Mouse (Mus musculus): Measurements from ENCODE around the gene Sv2a. TPM values are rescaled to one million over a fixed set of nuclear protein-coding genes. Genes with fewer than 3 reads are reported as not detected.

Sv2a gene
- polyA plus RNA-seq, 1 experiment, result 0.54 TPM

DNA sequence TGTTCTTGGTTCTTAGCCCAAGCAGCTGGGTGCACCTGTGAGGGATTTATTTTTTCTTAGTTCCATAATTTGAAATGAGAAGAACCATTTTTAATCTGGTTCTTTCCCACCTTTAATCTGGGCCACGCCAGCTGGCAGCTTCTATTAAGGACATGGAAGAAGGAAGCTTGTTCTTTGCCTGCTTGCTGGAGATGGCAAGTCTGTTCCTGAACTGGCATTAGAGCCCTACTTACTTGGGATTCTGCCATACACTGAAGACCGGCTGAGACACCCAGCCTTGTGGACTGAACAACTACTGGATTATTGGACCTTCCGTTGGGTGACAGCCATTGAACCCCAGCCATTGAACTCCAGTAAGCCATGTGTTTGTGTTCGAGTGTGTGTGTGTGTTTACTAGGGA, 41.8 kb downstream of the Sv2a start:
- no peak overlapping the region for H3K27ac ChIP-seq (ENCODE audit: control insufficient read depth, insufficient read depth, low read depth, low read length)
- TF ChIP-seq POLR2A (IDR thresholded peaks at IDR 0.05; ENCODE audit: control insufficient read depth, low read depth, low read length) (no peak), CTCF (IDR thresholded peaks at IDR 0.05; ENCODE audit: control insufficient read depth, insufficient read depth, insufficient replicate concordance, low read depth, low read length) (no peak)
- H3K4me3 ChIP-seq (ENCODE audit: control insufficient read depth, low read depth, low read length), result peak overlapping the region; percentile 14; the same call in 1 of the 2 replicates
- peaks cover 2% of the 10 kb centered on the region for H3K4me1 ChIP-seq (ENCODE audit: control insufficient read depth, insufficient read depth, low read length)
- no peaks in the 10 kb centered on the region for H3K27me3 ChIP-seq (ENCODE audit: control insufficient read depth, insufficient read depth, low read length)
- no peaks in the 10 kb centered on the region for H3K36me3 ChIP-seq (ENCODE audit: control insufficient read depth, insufficient read depth, low read length)

DNA sequence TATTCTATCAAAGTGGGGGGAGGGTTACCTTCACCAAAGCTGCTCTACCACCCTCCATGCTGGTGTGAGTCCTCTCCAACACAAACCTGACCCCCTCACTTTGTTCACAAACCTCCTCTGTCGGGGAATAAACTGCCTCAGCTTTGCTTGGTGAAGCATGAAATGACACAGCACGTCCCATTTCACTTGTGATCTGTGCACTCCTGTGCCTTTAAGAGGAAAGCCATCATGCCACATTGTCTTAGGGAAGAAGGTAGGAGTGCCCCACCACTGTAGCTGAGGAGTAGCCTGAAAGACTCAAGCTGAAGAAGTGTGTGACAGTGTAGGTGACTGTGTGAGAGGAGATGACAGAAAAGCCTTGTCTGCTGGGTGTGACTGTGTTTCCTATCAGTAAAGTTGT, 44.5 kb downstream of the Sv2a start:
- H3K4me1 ChIP-seq (ENCODE audit: control insufficient read depth, insufficient read depth, low read length), result no peaks in the 10 kb centered on the region; the same call in 1 of the 2 replicates
- H3K4me3 ChIP-seq (ENCODE audit: control insufficient read depth, low read depth, low read length), result no peak overlapping the region
- no peaks in the 10 kb centered on the region for H3K36me3 ChIP-seq (ENCODE audit: control insufficient read depth, insufficient read depth, low read length)
- no peak overlapping the region for H3K27ac ChIP-seq (ENCODE audit: control insufficient read depth, insufficient read depth, low read depth, low read length)
- H3K27me3 ChIP-seq (ENCODE audit: control insufficient read depth, insufficient read depth, low read length), result no peaks in the 10 kb centered on the region
- no peak for TF ChIP-seq CTCF (IDR thresholded peaks at IDR 0.05; ENCODE audit: control insufficient read depth, insufficient read depth, insufficient replicate concordance, low read depth, low read length)
- no peak for TF ChIP-seq POLR2A (IDR thresholded peaks at IDR 0.05; ENCODE audit: control insufficient read depth, low read depth, low read length)

DNA sequence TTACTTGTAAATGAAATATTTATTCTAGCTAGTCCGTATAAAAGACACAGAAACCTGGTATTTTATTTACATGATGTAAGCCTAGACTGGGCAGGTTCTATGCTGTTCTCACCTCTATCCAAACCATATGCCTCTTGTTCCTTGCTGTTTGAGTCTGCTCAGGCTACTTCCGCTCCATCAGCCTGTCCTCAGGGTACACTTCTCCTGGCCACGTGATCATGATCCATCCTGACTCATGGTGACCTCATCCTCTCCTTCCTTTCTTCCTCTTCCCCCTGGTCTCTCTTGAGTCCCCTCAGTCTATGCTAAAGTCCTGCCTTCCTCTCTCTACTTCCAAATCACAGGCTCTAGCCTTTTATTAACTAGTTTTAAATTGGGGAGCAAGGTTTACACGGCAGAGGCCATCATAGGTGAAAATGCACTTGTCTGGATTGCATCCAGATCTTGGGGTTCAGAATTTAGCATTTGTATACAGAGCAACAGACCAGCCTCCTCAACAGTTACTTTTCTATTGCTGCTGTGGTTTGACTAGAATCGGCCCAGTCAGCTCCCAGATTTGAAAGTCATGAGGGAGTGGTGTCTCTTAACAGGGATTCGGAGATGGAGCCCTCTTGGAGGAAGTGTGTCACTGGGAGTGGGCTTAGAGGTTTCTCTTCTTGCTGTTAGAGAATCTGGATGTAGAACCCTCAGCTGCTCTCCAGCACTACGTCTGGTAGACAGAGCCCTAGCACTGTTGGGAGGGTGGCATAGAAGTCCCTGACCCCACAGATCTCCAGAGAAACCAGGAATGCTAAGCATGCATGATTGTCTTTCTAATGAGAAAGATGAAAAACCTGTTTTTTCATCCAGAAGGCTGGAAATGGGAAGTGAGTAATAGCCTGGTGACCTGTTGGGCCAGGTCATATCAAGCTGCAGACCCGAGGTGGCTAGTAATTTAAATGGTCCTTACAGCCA, 46.0 kb downstream of the Sv2a start:
- H3K27ac ChIP-seq (ENCODE audit: control insufficient read depth, insufficient read depth, low read depth, low read length), result no peak overlapping the region
- H3K4me1 ChIP-seq (ENCODE audit: control insufficient read depth, insufficient read depth, low read length), result no peaks in the 10 kb centered on the region
- H3K27me3 ChIP-seq (ENCODE audit: control insufficient read depth, insufficient read depth, low read length), result no peaks in the 10 kb centered on the region
- H3K36me3 ChIP-seq (ENCODE audit: control insufficient read depth, insufficient read depth, low read length), result no peaks in the 10 kb centered on the region
- no peak for TF ChIP-seq CTCF (IDR thresholded peaks at IDR 0.05; ENCODE audit: control insufficient read depth, insufficient read depth, insufficient replicate concordance, low read depth, low read length)
- no peak for TF ChIP-seq POLR2A (IDR thresholded peaks at IDR 0.05; ENCODE audit: control insufficient read depth, low read depth, low read length)
- H3K4me3 ChIP-seq (ENCODE audit: control insufficient read depth, low read depth, low read length), result no peak overlapping the region

DNA sequence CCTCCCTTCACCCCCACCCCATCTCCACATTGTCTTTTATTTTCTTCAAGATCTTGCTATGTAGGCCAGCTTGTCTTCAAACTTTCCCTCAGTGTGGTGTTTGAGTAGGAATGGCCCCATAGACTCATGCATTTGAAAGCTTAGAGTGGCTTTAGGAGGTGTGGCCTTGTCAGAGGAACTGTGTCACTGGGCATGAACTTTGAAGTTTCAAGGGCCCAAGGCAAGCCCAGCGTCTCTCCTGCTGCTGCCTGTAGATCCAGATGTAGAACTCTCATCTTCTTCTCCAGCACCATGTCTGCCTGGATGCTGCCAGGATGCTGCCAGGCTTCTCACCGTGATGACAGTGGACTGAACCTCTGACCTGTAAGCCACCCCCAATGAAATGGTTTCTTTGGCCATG, 47.9 kb downstream of the Sv2a start:
- Histone ChIP-seq H3K27ac (ENCODE audit: control insufficient read depth, insufficient read depth, low read depth, low read length) (no peak overlapping the region), H3K4me3 (ENCODE audit: control insufficient read depth, low read depth, low read length) (no peak overlapping the region)
- no peak for TF ChIP-seq CTCF (IDR thresholded peaks at IDR 0.05; ENCODE audit: control insufficient read depth, insufficient read depth, insufficient replicate concordance, low read depth, low read length)
- TF ChIP-seq POLR2A (IDR thresholded peaks at IDR 0.05; ENCODE audit: control insufficient read depth, low read depth, low read length), result no peak

GRCm38 (mm10) chr3:96230404-96230803, 49.5 kb downstream of the Sv2a start:
- no peak overlapping the region for H3K27ac ChIP-seq (ENCODE audit: control insufficient read depth, insufficient read depth, low read depth, low read length)
- no peak overlapping the region for H3K4me3 ChIP-seq (ENCODE audit: control insufficient read depth, low read depth, low read length)
- H3K4me1 ChIP-seq (ENCODE audit: control insufficient read depth, insufficient read depth, low read length), result no peaks in the 10 kb centered on the region
- H3K36me3 ChIP-seq (ENCODE audit: control insufficient read depth, insufficient read depth, low read length), result no peaks in the 10 kb centered on the region
- H3K27me3 ChIP-seq (ENCODE audit: control insufficient read depth, insufficient read depth, low read length), result no peaks in the 10 kb centered on the region
- no peak for TF ChIP-seq CTCF (IDR thresholded peaks at IDR 0.05; ENCODE audit: control insufficient read depth, insufficient read depth, insufficient replicate concordance, low read depth, low read length)
- TF ChIP-seq POLR2A (IDR thresholded peaks at IDR 0.05; ENCODE audit: control insufficient read depth, low read depth, low read length), result no peak

More for the DNA sequence above, 47.9 kb downstream of the Sv2a start:
- H3K27me3 ChIP-seq (ENCODE audit: control insufficient read depth, insufficient read depth, low read length), result no peaks in the 10 kb centered on the region
- H3K4me1 ChIP-seq (ENCODE audit: control insufficient read depth, insufficient read depth, low read length), result no peaks in the 10 kb centered on the region
- no peaks in the 10 kb centered on the region for H3K36me3 ChIP-seq (ENCODE audit: control insufficient read depth, insufficient read depth, low read length)

DNA sequence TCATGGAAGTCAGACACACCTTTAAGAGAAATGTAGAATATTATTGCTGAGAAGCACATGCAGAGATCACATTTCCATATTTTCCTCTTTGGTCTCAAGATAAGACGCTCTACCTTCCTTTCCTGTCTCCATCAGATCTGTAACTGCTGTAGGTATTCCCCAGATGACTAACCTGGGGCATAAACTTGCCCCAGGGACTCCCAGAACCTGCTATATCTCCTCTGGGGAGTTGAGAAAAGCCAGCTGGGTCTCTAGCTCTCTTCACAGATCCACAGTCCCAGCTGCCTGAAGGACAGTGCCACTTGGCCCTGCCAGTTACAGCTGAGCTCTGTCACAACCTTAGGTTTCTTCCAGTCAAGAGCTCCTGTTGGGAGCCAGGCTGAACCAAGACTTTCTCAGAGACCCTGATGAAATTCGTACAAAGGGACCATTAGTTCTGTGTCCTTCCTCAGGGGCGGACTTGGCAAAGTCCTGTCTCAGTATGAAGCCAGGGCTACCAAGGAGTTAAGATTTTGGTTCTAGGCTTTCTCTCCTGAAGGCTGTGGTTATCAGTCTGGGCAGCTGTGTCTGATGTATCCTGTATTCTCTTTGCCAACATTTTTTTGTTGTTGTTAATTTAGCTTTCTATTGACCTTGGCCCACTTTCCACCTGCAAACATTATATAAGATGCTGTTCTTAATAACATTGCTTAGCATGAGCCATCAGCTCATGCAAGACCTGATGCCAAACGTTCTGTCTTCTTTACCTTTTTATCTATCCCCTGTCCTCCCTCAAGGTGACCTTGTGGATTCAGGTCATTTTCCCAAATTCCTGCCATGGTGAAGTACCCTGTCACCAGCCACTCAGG, 50.2 kb downstream of the Sv2a start:
- no peaks in the 10 kb centered on the region for H3K36me3 ChIP-seq (ENCODE audit: control insufficient read depth, insufficient read depth, low read length)
- H3K4me1 ChIP-seq (ENCODE audit: control insufficient read depth, insufficient read depth, low read length), result no peaks in the 10 kb centered on the region
- peak overlapping the region; percentile 40; the same call in 1 of the 2 replicates for H3K27ac ChIP-seq (ENCODE audit: control insufficient read depth, insufficient read depth, low read depth, low read length)
- TF ChIP-seq POLR2A (IDR thresholded peaks at IDR 0.05; ENCODE audit: control insufficient read depth, low read depth, low read length) (no peak), CTCF (IDR thresholded peaks at IDR 0.05; ENCODE audit: control insufficient read depth, insufficient read depth, insufficient replicate concordance, low read depth, low read length) (no peak)
- H3K27me3 ChIP-seq (ENCODE audit: control insufficient read depth, insufficient read depth, low read length), result no peaks in the 10 kb centered on the region
- H3K4me3 ChIP-seq (ENCODE audit: control insufficient read depth, low read depth, low read length), result no peak overlapping the region

DNA sequence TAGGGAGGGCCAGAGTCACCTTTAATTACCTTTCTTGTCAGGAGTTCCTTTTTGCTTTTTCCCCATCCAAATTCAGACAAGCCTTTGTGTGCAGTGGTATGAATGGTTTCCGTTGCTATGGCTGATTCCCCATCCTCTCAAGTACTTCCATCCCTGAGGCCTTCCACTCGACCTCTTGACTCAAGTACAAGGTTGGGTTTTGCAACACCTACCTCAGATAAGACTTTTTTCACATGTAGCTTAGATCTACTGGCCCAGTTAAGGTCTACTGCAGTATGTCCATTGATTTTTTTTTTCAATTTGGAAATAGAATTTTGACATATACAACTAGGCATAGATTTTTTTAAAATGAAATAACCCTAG, 50.8 kb downstream of the Sv2a start:
- H3K4me3 ChIP-seq (ENCODE audit: control insufficient read depth, low read depth, low read length), result no peak overlapping the region
- H3K4me1 ChIP-seq (ENCODE audit: control insufficient read depth, insufficient read depth, low read length), result no peaks in the 10 kb centered on the region
- H3K27me3 ChIP-seq (ENCODE audit: control insufficient read depth, insufficient read depth, low read length), result no peaks in the 10 kb centered on the region
- no peaks in the 10 kb centered on the region for H3K36me3 ChIP-seq (ENCODE audit: control insufficient read depth, insufficient read depth, low read length)
- H3K27ac ChIP-seq (ENCODE audit: control insufficient read depth, insufficient read depth, low read depth, low read length), result no peak overlapping the region; the same call in 1 of the 2 replicates
- TF ChIP-seq POLR2A (IDR thresholded peaks at IDR 0.05; ENCODE audit: control insufficient read depth, low read depth, low read length) (no peak), CTCF (IDR thresholded peaks at IDR 0.05; ENCODE audit: control insufficient read depth, insufficient read depth, insufficient replicate concordance, low read depth, low read length) (no peak)

Measured in testis, adult 2 months (tissue).